Mouse (Mus musculus): ENCODE measurements around the gene Ccnt1. TPM values are rescaled to one million over a fixed set of nuclear protein-coding genes. Genes with fewer than 3 reads are reported as not detected.

The Ccnt1 gene
- polyA plus RNA-seq, 2 experiments: 19.4 to 45.3 TPM

DNA sequence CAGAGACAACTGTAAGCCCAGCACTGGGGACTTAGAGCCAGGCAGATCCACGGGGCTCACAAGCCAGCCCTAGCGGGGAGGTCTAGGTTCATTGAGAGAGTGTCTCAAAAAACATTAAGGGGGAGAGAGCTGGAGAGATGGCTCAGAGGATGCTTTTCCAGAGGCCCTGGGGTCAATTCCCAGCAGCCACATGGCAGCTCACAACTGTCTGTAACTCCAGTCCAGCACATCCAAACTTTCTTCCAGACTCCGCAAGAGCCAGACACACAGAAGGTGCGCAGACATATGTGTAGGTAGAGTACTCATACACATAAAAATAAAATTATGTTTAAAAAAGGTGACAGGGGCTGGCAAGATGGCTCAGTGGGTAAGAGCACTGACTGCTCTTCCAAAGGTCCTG is 2.6 kb upstream of the Ccnt1 start:
- Histone ChIP-seq H3K4me1 (ENCODE audit: control insufficient read depth, insufficient read depth, low read length) (peaks cover 8% of the 10 kb centered on the region; the same call in 1 of the 2 replicates), H3K4me3 (replicated peaks; ENCODE audit: low read length) (no peak overlapping the region), H3K9me3 (ENCODE audit: control insufficient read depth, low read length) (no peaks in the 10 kb centered on the region), H3K27ac (replicated peaks; ENCODE audit: low read depth, low read length) (no peak overlapping the region), H3K36me3 (ENCODE audit: control insufficient read depth, insufficient read depth, low read length) (no peaks in the 10 kb centered on the region), H3K4me2 (replicated peaks; ENCODE audit: low read depth, low read length, severe bottlenecking) (no peak overlapping the region), H3K9ac (ENCODE audit: low read depth, low read length, severe bottlenecking) (no peak overlapping the region), H3K27me3 (ENCODE audit: control insufficient read depth, insufficient read depth, low read length) (no peaks in the 10 kb centered on the region)
- no peak for TF ChIP-seq POLR2A (IDR thresholded peaks at IDR 0.05; ENCODE audit: borderline replicate concordance, extremely low read depth, insufficient read depth, insufficient read length)
- WGBS: 81% methylated on average over 4 of the region's 4 CpGs
- no peak for ATAC-seq (ENCODE audit: low FRiP score, low read depth)
- DNase-seq (ENCODE audit: low spot score): no peak

DNA sequence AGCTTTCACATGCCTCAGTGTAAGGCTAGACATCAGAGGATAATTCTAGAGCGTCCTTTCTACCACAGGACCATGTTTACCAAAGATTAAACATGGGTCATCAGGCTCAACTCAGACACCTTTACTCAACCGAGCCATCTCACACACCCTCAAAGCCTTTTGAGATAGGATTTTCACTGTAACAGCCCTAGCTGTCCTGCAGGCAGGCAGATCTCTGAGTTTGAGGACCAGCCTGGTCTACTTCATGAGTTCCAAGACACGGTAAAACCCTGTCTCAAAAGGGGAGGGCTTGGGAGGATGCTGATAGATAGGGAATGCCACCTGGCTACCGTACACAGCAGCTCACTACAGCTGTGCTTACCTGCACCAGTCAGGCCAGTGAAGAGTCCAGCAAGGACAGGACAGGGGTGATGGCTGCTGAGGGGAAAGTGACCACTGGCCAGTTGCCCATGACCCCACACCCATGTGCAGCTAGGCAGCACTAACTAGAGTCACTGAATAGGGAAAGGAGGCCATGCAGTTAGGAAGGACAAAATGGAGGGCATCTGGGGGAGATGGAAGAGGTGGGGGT is 843 bp downstream of the Ccnt1 start:
- ATAC-seq (ENCODE audit: low FRiP score, low read depth) (no peak), DNase-seq (ENCODE audit: low spot score) (no peak)
- Histone ChIP-seq H3K4me1 (ENCODE audit: control insufficient read depth, insufficient read depth, low read length) (peaks cover 25% of the 10 kb centered on the region), H3K4me3 (replicated peaks; ENCODE audit: low read length) (no peak overlapping the region), H3K36me3 (ENCODE audit: control insufficient read depth, insufficient read depth, low read length) (peaks cover 3% of the 10 kb centered on the region), H3K4me2 (replicated peaks; ENCODE audit: low read depth, low read length, severe bottlenecking) (no peak overlapping the region), H3K27me3 (ENCODE audit: control insufficient read depth, insufficient read depth, low read length) (no peaks in the 10 kb centered on the region), H3K27ac (replicated peaks; ENCODE audit: low read depth, low read length) (no peak overlapping the region), H3K9ac (ENCODE audit: low read depth, low read length, severe bottlenecking) (no peak overlapping the region), H3K9me3 (ENCODE audit: control insufficient read depth, low read length) (no peaks in the 10 kb centered on the region)
- no peak for TF ChIP-seq POLR2A (IDR thresholded peaks at IDR 0.05; ENCODE audit: borderline replicate concordance, extremely low read depth, insufficient read depth, insufficient read length)
- 85% methylated on average over 4 of the region's 4 CpGs for WGBS

DNA sequence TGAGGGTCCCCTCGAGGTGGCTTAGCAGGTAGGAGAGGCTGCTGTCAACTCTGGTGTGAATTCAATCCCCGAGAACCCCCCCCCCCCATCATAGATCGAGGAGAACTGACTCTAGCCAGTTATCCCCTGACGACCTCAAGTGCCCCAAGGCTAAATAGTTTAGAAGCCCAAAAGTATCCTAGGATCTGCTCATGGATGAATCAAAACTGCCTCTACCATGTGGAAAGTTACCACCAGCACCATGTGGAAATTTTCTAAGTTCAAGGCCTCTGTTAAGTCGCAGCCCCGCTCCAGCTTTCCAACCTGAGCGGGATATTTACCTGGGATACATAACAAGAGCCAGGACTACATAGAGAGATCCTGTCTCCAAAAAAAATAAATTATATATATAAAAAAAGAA is 1.5 kb downstream of the Ccnt1 start:
- no peak for DNase-seq (ENCODE audit: low spot score)
- 60% methylated on average over 7 of the region's 7 CpGs for WGBS
- Histone ChIP-seq H3K4me2 (replicated peaks; ENCODE audit: low read depth, low read length, severe bottlenecking) (peak overlapping the region; percentile 84), H3K4me1 (ENCODE audit: control insufficient read depth, insufficient read depth, low read length) (peaks cover 25% of the 10 kb centered on the region), H3K9ac (ENCODE audit: low read depth, low read length, severe bottlenecking) (peak overlapping the region; percentile 69), H3K4me3 (replicated peaks; ENCODE audit: low read length) (peak overlapping the region; percentile 95), H3K36me3 (ENCODE audit: control insufficient read depth, insufficient read depth, low read length) (peaks cover 7% of the 10 kb centered on the region), H3K27ac (replicated peaks; ENCODE audit: low read depth, low read length) (no peak overlapping the region), H3K9me3 (ENCODE audit: control insufficient read depth, low read length) (no peaks in the 10 kb centered on the region), H3K27me3 (ENCODE audit: control insufficient read depth, insufficient read depth, low read length) (no peaks in the 10 kb centered on the region)
- no peak for ATAC-seq (ENCODE audit: low FRiP score, low read depth)
- no peak for TF ChIP-seq POLR2A (IDR thresholded peaks at IDR 0.05; ENCODE audit: borderline replicate concordance, extremely low read depth, insufficient read depth, insufficient read length)

DNA sequence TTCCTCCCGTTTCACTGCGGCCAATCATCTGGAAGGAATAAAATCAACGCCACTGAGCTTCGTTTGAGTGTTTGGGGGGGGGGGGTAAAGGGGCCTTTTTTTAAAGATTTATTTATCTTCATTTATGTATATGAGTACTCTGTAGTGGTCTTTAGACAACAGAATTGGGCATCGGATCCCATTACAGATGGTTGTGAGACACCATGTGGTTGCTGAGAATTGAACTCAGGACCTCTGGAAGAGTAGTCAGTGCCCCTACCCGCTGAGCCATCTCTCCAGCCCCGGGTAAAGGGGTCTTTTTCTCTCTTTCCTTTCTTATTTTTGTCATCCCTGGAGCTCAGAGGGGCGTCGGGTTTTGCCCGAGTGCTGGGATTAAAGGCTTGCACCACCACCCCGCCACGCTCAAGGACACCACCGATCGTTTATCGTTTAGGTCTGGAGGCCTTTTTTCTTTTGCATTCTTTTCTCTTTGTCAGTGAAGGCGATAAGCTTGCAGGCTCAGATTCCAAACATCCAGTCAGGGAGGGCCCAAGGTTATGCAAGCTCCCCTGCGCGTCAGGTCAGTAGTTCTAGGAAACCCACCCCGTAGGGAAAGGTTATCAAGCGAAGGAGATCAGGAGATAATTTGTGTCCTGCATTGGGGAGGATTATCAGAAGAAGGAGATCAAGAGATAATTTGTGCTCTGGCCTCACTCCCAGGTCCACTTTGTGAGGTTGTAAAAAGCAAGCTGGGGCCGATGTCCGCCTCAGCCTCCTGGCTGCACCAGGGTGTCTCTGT is 2.3 kb downstream of the Ccnt1 start:
- peak overlapping the region; percentile 69 for H3K9ac ChIP-seq (ENCODE audit: low read depth, low read length, severe bottlenecking)
- peak overlapping the region; percentile 95 for H3K4me3 ChIP-seq (replicated peaks; ENCODE audit: low read length)
- no peak for DNase-seq (ENCODE audit: low spot score)
- 4% methylated on average over 22 of the region's 22 CpGs for WGBS
- peak overlapping the region; percentile 84 for H3K27ac ChIP-seq (replicated peaks; ENCODE audit: low read depth, low read length)
- TF ChIP-seq POLR2A (IDR thresholded peaks at IDR 0.05; ENCODE audit: borderline replicate concordance, extremely low read depth, insufficient read depth, insufficient read length): no peak
- no peak for ATAC-seq (ENCODE audit: low FRiP score, low read depth)
- no peaks in the 10 kb centered on the region for H3K27me3 ChIP-seq (ENCODE audit: control insufficient read depth, insufficient read depth, low read length)
- peak overlapping the region; percentile 84 for H3K4me2 ChIP-seq (replicated peaks; ENCODE audit: low read depth, low read length, severe bottlenecking)
- no peaks in the 10 kb centered on the region for H3K9me3 ChIP-seq (ENCODE audit: control insufficient read depth, low read length)
- H3K36me3 ChIP-seq (ENCODE audit: control insufficient read depth, insufficient read depth, low read length): peaks cover 10% of the 10 kb centered on the region
- peaks cover 25% of the 10 kb centered on the region for H3K4me1 ChIP-seq (ENCODE audit: control insufficient read depth, insufficient read depth, low read length)

DNA sequence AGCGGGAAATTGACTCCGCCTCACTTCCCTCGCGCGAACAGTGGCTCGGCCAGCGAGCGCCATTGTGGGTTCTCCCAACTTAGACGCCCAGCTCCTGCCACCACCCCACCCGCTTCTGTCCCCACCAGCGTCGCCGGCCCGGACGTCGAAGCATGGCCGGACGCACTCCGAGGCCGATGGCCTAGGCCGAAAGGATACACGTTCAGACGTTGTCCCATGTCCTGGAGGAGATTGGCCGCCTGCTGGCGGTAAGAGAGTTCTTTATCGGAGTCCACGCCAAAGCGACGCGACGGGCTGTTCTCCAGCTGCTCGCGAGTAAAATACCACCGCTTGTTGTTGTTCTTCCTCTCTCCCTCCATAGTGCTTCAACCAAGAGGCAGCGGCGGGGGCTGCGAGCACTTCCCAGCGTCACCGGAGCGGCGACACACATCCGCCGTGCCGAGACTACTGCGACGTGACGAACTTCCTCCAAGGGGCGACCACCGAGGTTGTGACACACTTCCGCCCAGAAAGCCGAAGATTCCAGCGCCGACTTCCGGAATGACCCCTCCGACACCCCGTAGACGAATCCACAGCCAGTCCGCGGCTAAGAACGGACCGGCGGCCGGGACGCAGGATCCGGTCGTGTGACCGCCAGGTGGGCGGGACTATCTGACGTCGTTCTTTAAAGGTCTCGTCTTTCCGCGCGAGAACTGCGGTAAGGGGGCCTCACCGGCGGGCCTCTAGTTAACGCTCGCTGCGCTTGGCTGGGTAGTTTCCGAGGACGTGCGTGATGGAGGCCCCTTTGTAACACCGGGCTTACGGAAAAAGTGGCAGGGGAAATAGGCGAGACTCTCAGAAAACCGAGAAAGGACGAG is 3.2 kb downstream of the Ccnt1 start:
- under 1% methylated on average over 86 of the region's 88 CpGs for WGBS
- TF ChIP-seq POLR2A (IDR thresholded peaks at IDR 0.05; ENCODE audit: borderline replicate concordance, extremely low read depth, insufficient read depth, insufficient read length): peak; percentile 98; the same call in 1 of the 2 replicates
- Histone ChIP-seq H3K9me3 (ENCODE audit: control insufficient read depth, low read length) (no peaks in the 10 kb centered on the region), H3K4me3 (replicated peaks; ENCODE audit: low read length) (peak overlapping the region; percentile 95), H3K4me1 (ENCODE audit: control insufficient read depth, insufficient read depth, low read length) (peaks cover 25% of the 10 kb centered on the region), H3K36me3 (ENCODE audit: control insufficient read depth, insufficient read depth, low read length) (peaks cover 19% of the 10 kb centered on the region), H3K27ac (replicated peaks; ENCODE audit: low read depth, low read length) (peak overlapping the region; percentile 91), H3K27me3 (ENCODE audit: control insufficient read depth, insufficient read depth, low read length) (no peaks in the 10 kb centered on the region), H3K4me2 (replicated peaks; ENCODE audit: low read depth, low read length, severe bottlenecking) (peak overlapping the region; percentile 91), H3K9ac (ENCODE audit: low read depth, low read length, severe bottlenecking) (peak overlapping the region; percentile 89)
- ATAC-seq (ENCODE audit: low FRiP score, low read depth): peak; percentile 97
- peak; percentile 98 for DNase-seq (ENCODE audit: low spot score)

Measured in limb, embryonic 14.5 days (tissue).